Mouse (Mus musculus) spleen, adult 10 weeks (tissue): ENCODE results near the gene Sbp. TPM values are rescaled to one million over a fixed set of nuclear protein-coding genes. Genes with fewer than 3 reads are reported as not detected.

Experiments
- polyA plus RNA-seq: library from polyadenylated mRNA; stranded (reverse); fragments of 350-450 nt; fragmentation: Illumina TruSeq; extraction: RNeasy Lipid Tissue Mini Kit (QIAGEN cat#74804); gene quantifications from one replicate; pipeline ENCODE4 v1.2.3, GENCODE M21; 2015; ENCODE audit warnings: low replicate concordance; ENCODE audit not compliant: insufficient read depth

The Sbp gene
- polyA plus RNA-seq, result not detected

DNA sequence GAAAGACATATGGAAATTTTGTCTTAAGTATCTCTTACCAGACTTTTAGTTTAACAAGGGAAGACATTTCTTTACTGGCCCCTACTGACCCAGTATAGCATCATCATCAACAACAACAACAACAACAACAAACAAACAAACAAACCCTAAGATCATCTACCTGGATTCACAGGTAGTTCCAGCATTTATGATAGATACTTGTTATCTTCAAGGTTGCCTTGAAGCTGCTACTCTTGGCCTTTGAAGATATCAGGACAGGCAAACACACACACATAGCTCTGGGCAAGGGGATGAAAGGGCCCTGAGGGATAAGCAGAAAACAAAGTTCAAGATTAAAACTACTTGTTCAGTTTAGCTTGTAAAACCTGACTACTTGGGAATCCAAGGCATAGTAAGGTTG lies at the start of gene Sbp:
Sbp (plus strand) TSS at position 301 of the 400 bp plus-strand sequence.

DNA sequence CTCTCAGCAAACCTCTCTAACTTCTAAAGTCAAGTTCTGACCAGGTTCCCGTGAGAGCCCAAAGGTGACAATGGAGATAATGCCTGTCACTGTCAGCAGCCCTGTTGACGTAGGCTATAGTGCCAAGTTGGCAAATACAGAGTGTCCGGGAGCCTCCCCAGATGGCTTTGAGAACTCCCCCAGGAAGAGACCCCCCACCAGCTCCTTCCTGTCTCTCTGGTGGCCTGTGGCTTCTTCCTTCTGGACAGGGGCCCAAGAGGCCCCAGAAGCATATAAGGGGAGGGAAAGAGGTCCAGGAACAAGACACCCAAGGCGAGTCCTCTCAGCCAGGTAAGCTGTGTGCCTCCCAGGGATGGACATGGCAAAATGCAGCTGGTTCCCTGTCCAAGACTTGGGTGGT lies 24.3 kb upstream of the Sbp start, which contains the start of gene Dcpp3:
Dcpp3 (plus strand) TSS at position 301 of the 400 bp plus-strand sequence.

DNA sequence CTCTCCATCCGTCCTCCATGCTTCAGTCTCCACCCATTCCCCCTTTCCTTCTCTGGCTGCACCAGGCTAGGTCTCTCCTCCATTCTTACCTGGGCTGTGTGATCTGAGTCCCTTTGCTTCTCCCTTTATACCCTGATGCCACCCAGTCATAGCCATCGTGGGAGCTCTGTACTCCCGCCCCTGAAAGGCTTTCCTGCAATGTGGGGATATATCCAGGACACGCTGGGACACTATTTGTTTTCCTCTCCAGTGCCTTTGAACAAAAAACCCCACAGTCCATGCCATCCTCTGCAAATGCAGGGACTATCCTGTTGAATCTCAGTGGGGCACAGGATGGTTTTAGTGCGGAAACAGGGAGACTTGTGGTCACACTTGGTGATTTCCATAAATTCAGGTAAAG lies 13.7 kb downstream of the Sbp start, which contains the start of gene Sbpl:
Sbpl (minus strand) TSS at position 101 of the 400 bp plus-strand sequence.

DNA sequence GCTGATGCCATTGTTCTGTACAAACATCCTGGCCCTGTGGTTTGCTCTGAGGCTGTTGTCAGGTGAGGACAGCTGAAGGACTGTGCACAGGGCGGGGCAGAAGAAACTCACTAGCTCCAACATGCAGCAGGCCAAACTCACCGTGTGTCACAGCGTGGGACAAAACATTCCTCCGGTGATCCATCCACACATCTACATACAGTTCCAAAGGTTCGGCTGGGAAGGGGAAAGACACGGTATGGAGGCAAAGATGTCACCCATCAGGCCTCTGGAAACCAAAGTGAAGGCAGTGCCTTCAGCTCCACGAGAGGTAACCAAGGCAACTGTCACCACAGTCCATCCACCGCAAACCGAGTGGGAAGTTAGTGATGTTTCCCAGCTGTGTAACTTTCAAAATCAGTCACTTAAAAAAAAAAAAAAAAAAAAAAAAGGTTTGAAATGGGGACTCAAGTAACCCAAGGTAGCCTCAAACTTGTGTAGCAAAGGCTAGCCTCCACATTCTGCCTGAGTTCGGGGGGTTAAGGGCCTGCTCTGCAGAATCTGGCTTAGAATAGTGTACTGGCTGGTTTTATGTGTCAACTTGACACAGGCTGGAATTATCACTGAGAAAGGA lies 38.9 kb downstream of the Sbp start, which contains the start of gene Prss30:
Prss30 (minus strand) TSS at position 270 of the 613 bp plus-strand sequence.

Other genes starting within 250 kb of the Sbp start
- gene 1520401A03Rik, start 218.9 kb upstream of the Sbp start, polyA plus RNA-seq, result not detected
- gene Pkmyt1, start 215.3 kb upstream of the Sbp start, polyA plus RNA-seq, result 7.6 TPM
- 3.6 TPM for gene Paqr4, start 200.8 kb upstream of the Sbp start, polyA plus RNA-seq
- gene Kremen2, start 195.8 kb upstream of the Sbp start, polyA plus RNA-seq, result 0.28 TPM
- 9.9 TPM for gene Flywch1, start 170.1 kb upstream of the Sbp start, polyA plus RNA-seq
- 0.57 TPM for gene Flywch2, start 155.6 kb upstream of the Sbp start, polyA plus RNA-seq
- 445 TPM for gene Srrm2, start 151.1 kb upstream of the Sbp start, polyA plus RNA-seq
- 39.3 TPM for gene Elob, start 112.5 kb upstream of the Sbp start, polyA plus RNA-seq
- gene Prss33, start 105.6 kb upstream of the Sbp start, polyA plus RNA-seq, result not detected
- gene Prss32, start 97.8 kb upstream of the Sbp start, polyA plus RNA-seq, result not detected
- 0.12 TPM for gene Prss41, start 97.5 kb upstream of the Sbp start, polyA plus RNA-seq
- gene Prss21, start 73.6 kb upstream of the Sbp start, polyA plus RNA-seq, result not detected
- gene Dcpp1, start 60.8 kb upstream of the Sbp start, polyA plus RNA-seq, result not detected
- not detected for gene Dcpp2, start 60.8 kb upstream of the Sbp start, polyA plus RNA-seq
- gene Dcpp3, start 24.2 kb upstream of the Sbp start, polyA plus RNA-seq, result not detected
- gene Sbpl, start 13.6 kb downstream of the Sbp start, polyA plus RNA-seq, result not detected
- gene Prss30, start 38.9 kb downstream of the Sbp start, polyA plus RNA-seq, result 11.0 TPM
- gene Prss22, start 56.4 kb downstream of the Sbp start, polyA plus RNA-seq, result not detected
- gene Prss27, start 96.5 kb downstream of the Sbp start, polyA plus RNA-seq, result not detected
- 19.9 TPM for gene Kctd5, start 131.8 kb downstream of the Sbp start, polyA plus RNA-seq
- gene Pdpk1, start 209.3 kb downstream of the Sbp start, polyA plus RNA-seq, result 44.5 TPM
- 10.0 TPM for gene Amdhd2, start 222.1 kb downstream of the Sbp start, polyA plus RNA-seq
- gene Atp6v0c, start 228.0 kb downstream of the Sbp start, polyA plus RNA-seq, result 93.7 TPM